Mouse (Mus musculus) hindbrain, embryonic 13.5 days (tissue): ENCODE results near the gene Ptpn1. TPM values are rescaled to one million over a fixed set of nuclear protein-coding genes. Genes with fewer than 3 reads are reported as not detected.

ENCODE experiments used
- ATAC-seq: fragments of 200-750 bp; cut with Nextera tagmentation; 2 replicates; pipeline ENCODE4 v1.8.0; 2017; ENCODE audit warnings: moderate TSS enrichment; ENCODE audit not compliant: low FRiP score
- H3K27ac ChIP-seq: fragments of 300-500 bp; sonication (generic); 2 replicates; pipeline ENCODE4 v1.5.1; 2015; ENCODE audit warnings: inconsistent platforms, mild to moderate bottlenecking, moderate library complexity
- H3K27me3 ChIP-seq: fragments of 300-500 bp; sonication (generic); 2 replicates; pipeline ENCODE4 v1.6.1; 2015; ENCODE audit warnings: mild to moderate bottlenecking, inconsistent platforms
- H3K36me3 ChIP-seq: fragments of 300-500 bp; sonication (generic); 2 replicates; pipeline ENCODE4 v1.6.1; 2015; ENCODE audit warnings: mild to moderate bottlenecking, inconsistent platforms
- H3K4me1 ChIP-seq: fragments of 300-500 bp; sonication (generic); replicated peaks from 2 replicates; pipeline ENCODE4 v1.6.1; 2015; ENCODE audit warnings: inconsistent platforms
- H3K4me2 ChIP-seq: fragments of 300-500 bp; sonication (generic); 2 replicates; pipeline ENCODE4 v1.6.1; 2015; ENCODE audit warnings: inconsistent platforms, mild to moderate bottlenecking, moderate library complexity
- H3K4me3 ChIP-seq: fragments of 300-500 bp; sonication (generic); 2 replicates; pipeline ENCODE4 v1.5.1; 2015; ENCODE audit warnings: mild to moderate bottlenecking, inconsistent platforms
- H3K9ac ChIP-seq: fragments of 300-500 bp; sonication (generic); 2 replicates; pipeline ENCODE4 v1.6.1; 2015; ENCODE audit warnings: mild to moderate bottlenecking, inconsistent platforms
- H3K9me3 ChIP-seq: fragments of 300-500 bp; sonication (generic); 2 replicates; pipeline ENCODE4 v1.6.1; 2016; ENCODE audit warnings: inconsistent platforms
- WGBS: fragments of 180-500 bp; shearing (Covaris S2); methylation state at CpG from one replicate; pipeline ENCODE4 v1.1.7; 2015; 5-methylcytosine and 5-hydroxymethylcytosine counted together
- polyA plus RNA-seq: library from polyadenylated mRNA; unstranded; fragments of >200 nt; fragmentation: Nextera tagmentation; extraction: Ambion mirVana; gene quantifications from 2 replicates; pipeline ENCODE4 v1.2.1, GENCODE M21; 2015

Gene Ptpn1
- polyA plus RNA-seq, 1 experiment from 2014 or later: 96.3 TPM

- no peak for ATAC-seq
- 82% methylated on average over 3 of the region's 3 CpGs for WGBS
Observed at GRCm38 (mm10) chr2:168005005-168005404, 73.1 kb downstream of the Ptpn1 start.

DNA sequence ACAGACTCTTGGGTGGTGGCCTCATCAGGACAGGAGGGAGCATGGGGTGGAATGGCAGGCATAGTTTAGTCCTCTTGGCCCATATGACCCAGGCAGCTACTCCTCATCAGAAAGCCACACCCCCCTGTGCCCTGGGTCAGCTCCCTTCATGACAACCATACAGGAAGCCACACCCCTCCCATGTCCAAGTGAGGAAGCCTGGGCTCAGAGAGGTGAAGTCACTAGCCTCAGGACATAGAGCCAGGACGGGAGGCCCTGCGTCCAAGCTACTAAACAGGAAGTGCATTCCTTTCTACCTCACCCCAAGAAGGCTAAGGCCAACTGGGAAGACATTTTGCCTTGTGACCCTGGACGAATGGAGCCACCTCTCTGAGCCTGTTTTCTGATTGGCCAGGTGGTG, 73.8 kb downstream of the Ptpn1 start:
- Histone ChIP-seq H3K9ac (no peak overlapping the region), H3K36me3 (no peaks in the 10 kb centered on the region), H3K27ac (no peak overlapping the region), H3K4me3 (no peak overlapping the region), H3K27me3 (no peaks in the 10 kb centered on the region), H3K4me2 (no peak overlapping the region), H3K9me3 (0 out of 2 replicates have a peak, but pooled peaks cover 1% of the 10 kb centered on the region), H3K4me1 (peaks cover 18% of the 10 kb centered on the region)
- 64% methylated on average over 3 of the region's 3 CpGs for WGBS
- ATAC-seq: no peak

More at GRCm38 (mm10) chr2:168005005-168005404, 73.1 kb downstream of the Ptpn1 start:
- H3K27ac ChIP-seq: no peak overlapping the region
- no peaks in the 10 kb centered on the region for H3K36me3 ChIP-seq
- H3K4me1 ChIP-seq: peaks cover 12% of the 10 kb centered on the region
- H3K27me3 ChIP-seq: no peaks in the 10 kb centered on the region
- no peak overlapping the region for H3K4me3 ChIP-seq
- H3K9ac ChIP-seq: no peak overlapping the region
- no peak overlapping the region for H3K4me2 ChIP-seq
- peaks cover 7% of the 10 kb centered on the region; the same call in 1 of the 2 replicates for H3K9me3 ChIP-seq

DNA sequence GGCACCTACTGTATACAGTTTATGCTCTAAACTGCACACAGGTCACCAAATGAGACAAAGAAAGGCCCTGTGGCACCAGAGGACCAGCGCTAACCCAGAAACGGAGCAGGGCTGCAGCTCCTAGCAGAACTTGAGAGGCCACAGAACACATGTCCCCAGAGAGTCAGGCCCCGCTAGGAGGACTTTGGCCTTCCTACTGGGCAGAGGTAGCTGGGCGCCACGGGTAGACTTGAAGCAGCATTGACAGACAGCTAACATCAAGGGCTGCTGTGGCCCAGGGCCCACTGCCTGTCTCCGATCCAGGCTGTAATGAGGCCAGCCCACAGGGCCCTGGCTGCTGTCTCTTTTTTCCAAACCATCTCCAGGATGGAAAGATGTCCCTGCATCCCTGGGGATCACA, 74.6 kb downstream of the Ptpn1 start:
- Histone ChIP-seq H3K9me3 (no peaks in the 10 kb centered on the region), H3K9ac (no peak overlapping the region), H3K36me3 (no peaks in the 10 kb centered on the region), H3K27ac (no peak overlapping the region), H3K27me3 (no peaks in the 10 kb centered on the region), H3K4me2 (no peak overlapping the region), H3K4me3 (no peak overlapping the region), H3K4me1 (peaks cover 26% of the 10 kb centered on the region)
- 82% methylated on average over 6 of the region's 6 CpGs for WGBS
- no peak for ATAC-seq

DNA sequence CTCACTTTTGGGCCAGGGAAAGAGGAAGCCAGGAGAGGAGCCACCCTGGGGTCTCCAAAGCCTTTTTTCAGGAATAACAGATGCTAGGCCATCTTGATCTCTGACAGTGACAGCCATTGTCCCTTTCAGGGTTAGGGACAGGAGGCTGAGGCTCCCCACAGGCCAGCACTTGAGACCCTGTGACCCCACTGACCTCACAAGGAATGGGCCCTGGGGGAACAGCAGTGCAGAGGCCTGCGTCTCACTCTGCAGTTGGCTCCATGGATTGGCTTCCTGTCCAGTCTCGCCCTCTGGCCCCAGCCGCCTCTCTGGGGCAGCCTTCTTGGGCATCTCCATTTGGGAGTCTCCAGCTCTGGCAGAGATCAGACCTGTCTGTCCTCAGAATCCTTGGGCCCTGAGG, 76.3 kb downstream of the Ptpn1 start:
- ATAC-seq: no peak
- no peak overlapping the region for H3K9ac ChIP-seq
- H3K27me3 ChIP-seq: no peaks in the 10 kb centered on the region
- H3K36me3 ChIP-seq: no peaks in the 10 kb centered on the region
- H3K27ac ChIP-seq: no peak overlapping the region
- H3K4me3 ChIP-seq: no peak overlapping the region
- 56% methylated on average over 3 of the region's 3 CpGs for WGBS
- H3K4me1 ChIP-seq: peaks cover 25% of the 10 kb centered on the region
- no peaks in the 10 kb centered on the region for H3K9me3 ChIP-seq
- no peak overlapping the region for H3K4me2 ChIP-seq

- Histone ChIP-seq H3K9ac (0 out of 2 replicates have a peak within 1 kb of the TSS, but pooled peaks have one; percentile 5), H3K27ac (no peak within 1 kb of the TSS), H3K9me3 (no peaks in the 10 kb centered on the region), H3K4me3 (no peak within 1 kb of the TSS), H3K4me2 (no peak within 1 kb of the TSS), H3K36me3 (no peaks in the 10 kb centered on the region), H3K27me3 (0 out of 2 replicates have a peak, but pooled peaks cover 3% of the 10 kb centered on the region), H3K4me1 (peaks cover 16% of the 10 kb centered on the region)
- 39% methylated on average over 9 of the region's 9 CpGs for WGBS
- no peak for ATAC-seq
Observed at GRCm38 (mm10) chr2:168009936-168010668, 78.2 kb downstream of the Ptpn1 start, which contains the start of gene Ripor3. TSS of gene Ripor3 (minus strand) at chr2:168010618.

DNA sequence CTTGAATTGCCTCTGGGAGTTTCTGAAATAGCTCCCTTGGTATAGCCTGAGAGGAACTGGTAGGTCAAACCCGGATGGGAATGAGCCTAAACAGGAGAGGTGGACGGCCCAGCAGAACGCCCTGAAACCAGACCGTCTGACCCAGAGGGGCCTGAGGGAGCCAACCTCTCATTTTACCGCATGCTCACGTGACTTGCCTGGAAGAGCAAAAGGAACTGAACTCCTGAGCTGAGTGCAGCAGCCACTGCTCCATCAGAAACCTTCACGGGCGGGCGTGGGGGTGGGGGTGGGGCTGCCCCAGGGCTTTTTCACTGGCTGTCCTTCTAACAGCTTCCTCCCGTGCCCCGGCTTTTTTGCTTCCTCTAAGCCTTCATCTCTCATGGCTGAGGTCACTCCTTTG, 79.0 kb downstream of the Ptpn1 start:
- Histone ChIP-seq H3K4me2 (no peak overlapping the region), H3K4me3 (no peak overlapping the region), H3K9me3 (no peaks in the 10 kb centered on the region), H3K36me3 (no peaks in the 10 kb centered on the region), H3K9ac (no peak overlapping the region), H3K4me1 (peaks cover 16% of the 10 kb centered on the region), H3K27ac (no peak overlapping the region), H3K27me3 (0 out of 2 replicates have a peak, but pooled peaks cover 3% of the 10 kb centered on the region)
- 32% methylated on average over 11 of the region's 11 CpGs for WGBS
- ATAC-seq: no peak

DNA sequence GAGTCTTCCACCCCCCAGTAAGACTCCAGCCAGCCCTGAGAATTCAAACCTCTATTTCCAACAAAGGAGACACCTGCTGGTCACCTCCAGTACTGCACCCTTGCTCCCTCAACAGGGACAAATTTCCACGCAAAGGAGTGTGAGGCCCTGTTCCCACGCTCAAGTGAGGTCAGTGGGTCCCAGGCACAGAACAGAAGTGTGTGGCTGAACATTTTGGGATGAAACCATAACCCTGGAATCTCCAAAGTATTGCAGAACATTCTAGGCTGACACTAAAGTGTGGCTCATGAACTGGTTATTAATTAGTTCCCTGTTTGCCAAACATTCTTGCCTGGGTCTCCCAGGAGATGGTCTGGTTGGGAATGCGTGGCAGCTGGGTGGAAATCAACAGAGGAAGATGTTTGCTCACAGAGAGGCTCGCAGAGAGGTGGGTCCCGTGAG, 85.1 kb downstream of the Ptpn1 start:
- WGBS: 16% methylated on average over 5 of the region's 5 CpGs
- H3K27me3 ChIP-seq: 0 out of 2 replicates have a peak, but pooled peaks cover 3% of the 10 kb centered on the region
- H3K36me3 ChIP-seq: no peaks in the 10 kb centered on the region
- no peak overlapping the region for H3K27ac ChIP-seq
- no peak overlapping the region for H3K4me2 ChIP-seq
- H3K9ac ChIP-seq: no peak overlapping the region
- no peak for ATAC-seq
- H3K9me3 ChIP-seq: no peaks in the 10 kb centered on the region
- H3K4me3 ChIP-seq: no peak overlapping the region
- peaks cover 13% of the 10 kb centered on the region for H3K4me1 ChIP-seq

GRCm38 (mm10) chr2:168019201-168019715, 87.4 kb downstream of the Ptpn1 start:
- Histone ChIP-seq H3K9ac (no peak overlapping the region), H3K4me3 (no peak overlapping the region), H3K27ac (no peak overlapping the region), H3K36me3 (no peaks in the 10 kb centered on the region), H3K9me3 (no peaks in the 10 kb centered on the region), H3K27me3 (0 out of 2 replicates have a peak, but pooled peaks cover 3% of the 10 kb centered on the region), H3K4me2 (no peak overlapping the region), H3K4me1 (peaks cover 13% of the 10 kb centered on the region)
- no peak for ATAC-seq
- WGBS: 75% methylated on average over 9 of the region's 9 CpGs

DNA sequence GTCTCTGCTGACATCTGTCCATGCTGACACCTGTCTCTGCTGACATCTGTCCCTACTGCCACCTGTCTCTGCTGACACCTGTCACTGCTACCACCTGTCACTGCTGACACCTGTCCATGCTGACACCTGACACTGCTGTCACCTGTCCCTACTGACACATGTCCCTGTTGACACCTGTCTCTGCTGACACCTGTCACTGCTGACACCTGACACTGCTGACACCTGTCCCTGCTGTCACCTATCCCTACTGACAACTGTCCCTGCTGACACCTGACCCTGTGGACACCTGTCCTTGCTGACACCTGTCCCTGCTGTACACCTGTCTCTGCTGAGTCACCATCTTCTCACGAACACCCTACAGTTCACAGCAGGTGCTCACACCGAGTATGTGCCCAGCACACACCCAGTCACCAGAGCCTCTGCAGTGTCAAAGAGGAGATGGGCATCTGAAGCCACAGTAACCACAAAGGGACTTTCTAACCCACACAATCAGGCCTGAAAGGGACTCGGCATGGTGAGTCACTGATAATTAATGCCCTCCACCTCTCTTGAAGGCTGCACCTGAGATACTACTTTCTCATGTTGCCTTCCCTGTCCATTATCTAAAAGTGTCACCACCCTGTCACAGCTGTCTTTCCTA, 92.0 kb downstream of the Ptpn1 start:
- Histone ChIP-seq H3K4me1 (peaks cover 8% of the 10 kb centered on the region; the same call in 1 of the 2 replicates), H3K9me3 (no peaks in the 10 kb centered on the region), H3K27ac (no peak overlapping the region), H3K36me3 (no peaks in the 10 kb centered on the region), H3K9ac (no peak overlapping the region), H3K4me3 (no peak overlapping the region), H3K4me2 (no peak overlapping the region), H3K27me3 (no peaks in the 10 kb centered on the region)
- WGBS: 63% methylated on average over 3 of the region's 3 CpGs
- no peak for ATAC-seq

DNA sequence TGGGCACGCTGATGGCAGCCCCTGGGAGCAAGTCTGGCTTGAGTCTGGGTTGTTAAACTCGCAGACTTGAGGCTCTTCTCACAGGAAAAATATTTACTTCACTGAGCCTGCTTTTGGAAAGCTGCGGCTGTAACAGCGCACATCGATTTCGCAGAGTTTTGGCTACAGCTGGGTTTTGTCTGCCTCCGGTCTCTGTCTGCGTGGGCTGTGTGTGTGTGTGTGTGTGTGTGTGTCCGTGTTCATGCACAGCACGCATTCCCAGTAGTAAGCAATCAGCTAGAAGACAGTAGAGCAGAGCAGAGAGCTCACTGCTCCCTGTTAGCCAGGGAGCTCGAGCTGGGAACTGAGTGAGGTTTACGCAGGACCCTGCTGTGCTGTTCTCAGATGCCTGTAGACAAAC, 93.3 kb downstream of the Ptpn1 start:
- H3K9ac ChIP-seq: no peak overlapping the region
- no peak for ATAC-seq
- 64% methylated on average over 12 of the region's 12 CpGs for WGBS

GRCm38 (mm10) chr2:168025882-168026281, 94.0 kb downstream of the Ptpn1 start:
- H3K27ac ChIP-seq: no peak overlapping the region
- H3K9ac ChIP-seq: no peak overlapping the region
- no peaks in the 10 kb centered on the region for H3K27me3 ChIP-seq
- H3K4me2 ChIP-seq: no peak overlapping the region
- no peak overlapping the region for H3K4me3 ChIP-seq
- H3K9me3 ChIP-seq: no peaks in the 10 kb centered on the region
- H3K4me1 ChIP-seq: no peaks in the 10 kb centered on the region
- ATAC-seq: no peak
- H3K36me3 ChIP-seq: no peaks in the 10 kb centered on the region
- WGBS: 90% methylated on average over 8 of the region's 8 CpGs

More for the DNA sequence above, 93.3 kb downstream of the Ptpn1 start:
- no peak overlapping the region for H3K4me3 ChIP-seq
- no peak overlapping the region for H3K4me2 ChIP-seq
- no peaks in the 10 kb centered on the region for H3K9me3 ChIP-seq
- no peaks in the 10 kb centered on the region for H3K27me3 ChIP-seq
- H3K36me3 ChIP-seq: no peaks in the 10 kb centered on the region
- H3K27ac ChIP-seq: no peak overlapping the region
- no peaks in the 10 kb centered on the region for H3K4me1 ChIP-seq

- no peaks in the 10 kb centered on the region for H3K27me3 ChIP-seq
- H3K4me1 ChIP-seq: no peaks in the 10 kb centered on the region
- H3K36me3 ChIP-seq: no peaks in the 10 kb centered on the region
- no peak overlapping the region for H3K27ac ChIP-seq
- WGBS: 54% methylated on average over 3 of the region's 3 CpGs
- H3K9me3 ChIP-seq: no peaks in the 10 kb centered on the region
- no peak overlapping the region for H3K4me3 ChIP-seq
- no peak overlapping the region for H3K4me2 ChIP-seq
- ATAC-seq: no peak
- H3K9ac ChIP-seq: no peak overlapping the region
Observed at GRCm38 (mm10) chr2:168026467-168026866, 94.6 kb downstream of the Ptpn1 start.
